Mouse (Mus musculus) liver, embryonic 14.5 days (tissue): ENCODE measurements at regions not wholly inside any gene's neighbourhood (a gene's known extent, or its start where the extent isn't known, plus 50 kb on each side); places are given as distances from the start of the nearest gene placed in this dataset.

Source experiments
- CTCF ChIP-seq: IDR thresholded peaks from 2 replicates; pipeline ENCODE4 v1.5.1; 2016; ENCODE audit warnings: antibody characterized with exemption, low read depth, control low read depth
- EP300 ChIP-seq: IDR thresholded peaks from 2 replicates; pipeline ENCODE4 v1.6.1; 2016; ENCODE audit warnings: antibody characterized with exemption, low read depth

DNA sequence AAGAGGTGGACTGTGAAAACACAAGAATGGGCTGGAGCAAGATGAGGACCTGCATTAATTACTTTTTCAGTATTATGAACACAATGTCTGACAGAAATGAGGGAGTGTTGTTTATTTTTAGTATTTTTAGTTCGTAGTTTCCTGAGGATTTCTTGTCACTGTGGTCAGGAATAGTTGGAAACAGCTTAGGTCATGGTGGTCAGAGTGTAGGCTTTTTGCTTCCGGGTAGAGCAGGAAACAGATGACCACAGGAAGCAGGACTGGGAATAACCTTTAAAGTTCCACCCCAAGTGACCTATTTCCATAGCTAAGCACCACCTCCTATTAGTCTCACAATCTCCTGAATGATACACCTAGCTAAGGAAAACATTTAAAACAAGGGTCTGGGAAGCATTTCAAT, 333.7 kb upstream of the Kcnh8 start:
- TF ChIP-seq CTCF (no peak), EP300 (no peak)
